Mouse (Mus musculus) cerebral cortex, adult 2 months (tissue): ENCODE data around the gene Vmn1r37.

Experiments
- WGBS: fragments of 180-500 bp; shearing (Covaris S2); methylation state at CpG from one replicate; pipeline ENCODE4 v1.1.7; 2018; 5-methylcytosine and 5-hydroxymethylcytosine counted together

Vmn1r37 gene

GRCm38 (mm10) chr6:66729082-66729481, at the start of gene Vmn1r37:
Gene Vmn1r37 (plus strand): TSS chr6:66729382.

GRCm38 (mm10) chr6:66685806-66686205, 43.4 kb upstream of the Vmn1r37 start, which contains the start of gene Vmn1r35:
Gene Vmn1r35 (minus strand): TSS chr6:66685906.
- WGBS, result 81% methylated on average over 3 of the region's 3 CpGs

- WGBS, result 87% methylated on average over 3 of the region's 3 CpGs
These were observed 15.3 kb upstream of the Vmn1r37 start for GRCm38 (mm10) chr6:66713854-66714253.

GRCm38 (mm10) chr6:66719068-66719467, 10.1 kb upstream of the Vmn1r37 start, which contains the start of gene Vmn1r36:
Gene Vmn1r36 (minus strand): TSS chr6:66719168.
- WGBS, result 64% methylated on average over 2 of the region's 2 CpGs

GRCm38 (mm10) chr6:66782527-66782926, 53.3 kb downstream of the Vmn1r37 start, which contains the start of gene Vmn1r38:
Gene Vmn1r38 (minus strand): TSS chr6:66782627.

